Mouse (Mus musculus): ENCODE results near the gene Gle1.

- TF ChIP-seq TAL1 (IDR thresholded peaks at IDR 0.05; ENCODE audit: low read length) (no peak), GATA1 (IDR thresholded peaks at IDR 0.05; ENCODE audit: low read length) (no peak)
Observed at GRCm38 (mm10) chr2:29931194-29931593, 4.0 kb upstream of the Gle1 start.
